Mouse (Mus musculus): ENCODE results near the gene Zdhhc21.

Gene Zdhhc21

GRCm38 (mm10) chr4:82762430-82763119 is 97.2 kb downstream of the Zdhhc21 start:
- no peak for DNase-seq (ENCODE audit: low spot score)

GRCm38 (mm10) chr4:82756295-82756626 is 103.5 kb downstream of the Zdhhc21 start:
- no peak for DNase-seq (ENCODE audit: low spot score)

GRCm38 (mm10) chr4:82755616-82756294 is 104.0 kb downstream of the Zdhhc21 start:
- no peak for DNase-seq (ENCODE audit: low spot score)
